Mouse (Mus musculus) forebrain, embryonic 14.5 days (tissue): Measurements from ENCODE around the gene Lim2. TPM values are rescaled to one million over a fixed set of nuclear protein-coding genes. Genes with fewer than 3 reads are reported as not detected.
A peak's percentile ranks its signal among the peaks of the same experiment; 100 is the strongest.

ENCODE experiments used
- ATAC-seq: fragments of 200-750 bp; cut with Nextera tagmentation; 2 replicates; pipeline ENCODE4 v1.8.0; 2017; ENCODE audit warnings: mild to moderate bottlenecking, moderate library complexity
- DNase-seq: peaks from one replicate; pipeline ENCODE4 v3.0.0-alpha.2; 2015; ENCODE audit warnings: low spot score
- H3K27ac ChIP-seq: fragments of 300-500 bp; sonication (generic); 2 replicates; pipeline ENCODE4 v1.5.1; 2014; ENCODE audit warnings: low read depth, mild to moderate bottlenecking, control low read depth, low read length, moderate library complexity
- H3K27me3 ChIP-seq: fragments of 300-500 bp; sonication (generic); replicated peaks from 2 replicates; pipeline ENCODE4 v1.6.1; 2014; ENCODE audit warnings: low read length, control low read depth, mixed read lengths; ENCODE audit not compliant: control insufficient read depth, insufficient read depth
- H3K36me3 ChIP-seq: fragments of 300-500 bp; sonication (generic); 2 replicates; pipeline ENCODE4 v1.6.1; 2014; ENCODE audit warnings: low read length, control low read depth; ENCODE audit not compliant: control insufficient read depth, insufficient read depth
- H3K4me1 ChIP-seq: fragments of 300-500 bp; sonication (generic); 2 replicates; pipeline ENCODE4 v1.6.1; 2014; ENCODE audit warnings: antibody characterized with exemption, low read length, control low read depth; ENCODE audit not compliant: control insufficient read depth, insufficient read depth
- H3K4me2 ChIP-seq: fragments of 300-500 bp; sonication (generic); 2 replicates; pipeline ENCODE4 v1.6.1; 2014; ENCODE audit warnings: mild to moderate bottlenecking, control low read depth, low read length
- H3K4me3 ChIP-seq: fragments of 300-500 bp; sonication (generic); 2 replicates; pipeline ENCODE4 v1.5.1; 2014; ENCODE audit warnings: low read depth, low read length, control low read depth
- H3K9ac ChIP-seq: fragments of 300-500 bp; sonication (generic); 2 replicates; pipeline ENCODE4 v1.6.1; 2014; ENCODE audit warnings: mild to moderate bottlenecking, low read length, control low read depth, moderate library complexity
- H3K9me3 ChIP-seq: fragments of 300-500 bp; sonication (generic); replicated peaks from 2 replicates; pipeline ENCODE4 v1.6.1; 2016; ENCODE audit warnings: low read length, control low read depth, mixed read lengths; ENCODE audit not compliant: control insufficient read depth
- WGBS: fragments of 180-500 bp; shearing (Covaris S2); extraction: QIAGEN DNeasy Blood & Tissue Kit; methylation state at CpG from one replicate; pipeline ENCODE4 v1.1.7; 2014; 5-methylcytosine and 5-hydroxymethylcytosine counted together
- polyA plus RNA-seq: library from polyadenylated mRNA; unstranded; fragments of >200 nt; fragmentation: Nextera tagmentation; extraction: Ambion mirVana; gene quantifications from 2 replicates; pipeline ENCODE4 v1.2.1, GENCODE M21; 2014

The Lim2 gene
- polyA plus RNA-seq, 1 experiment from 2014 or later: not detected

- DNase-seq: no peak
- no peak for ATAC-seq
- Histone ChIP-seq H3K4me2 (no peak overlapping the region), H3K27me3 (no peaks in the 10 kb centered on the region), H3K4me1 (no peaks in the 10 kb centered on the region), H3K9ac (no peak overlapping the region), H3K4me3 (no peak overlapping the region), H3K36me3 (peaks cover 40% of the 10 kb centered on the region), H3K9me3 (no peaks in the 10 kb centered on the region), H3K27ac (no peak overlapping the region)
- 46% methylated on average over 4 of the region's 4 CpGs for WGBS
Observed at GRCm38 (mm10) chr7:43452609-43453008, 25.1 kb downstream of the Lim2 start.

GRCm38 (mm10) chr7:43453599-43454355 is 26.3 kb downstream of the Lim2 start:
- Histone ChIP-seq H3K4me3 (no peak overlapping the region), H3K9me3 (no peaks in the 10 kb centered on the region), H3K27me3 (no peaks in the 10 kb centered on the region), H3K4me2 (no peak overlapping the region), H3K9ac (no peak overlapping the region), H3K36me3 (peaks cover 40% of the 10 kb centered on the region), H3K4me1 (no peaks in the 10 kb centered on the region), H3K27ac (no peak overlapping the region)
- ATAC-seq: no peak
- WGBS: 90% methylated on average over 14 of the region's 14 CpGs
- DNase-seq: no peak

- ATAC-seq (no peak), DNase-seq (no peak)
- Histone ChIP-seq H3K4me3 (no peak overlapping the region), H3K4me1 (no peaks in the 10 kb centered on the region), H3K9me3 (no peaks in the 10 kb centered on the region), H3K27ac (no peak overlapping the region), H3K27me3 (no peaks in the 10 kb centered on the region), H3K4me2 (no peak overlapping the region), H3K9ac (no peak overlapping the region), H3K36me3 (peaks cover 40% of the 10 kb centered on the region)
- 93% methylated on average over 6 of the region's 6 CpGs for WGBS
Observed at GRCm38 (mm10) chr7:43454371-43454770, 26.9 kb downstream of the Lim2 start.

GRCm38 (mm10) chr7:43462851-43463250 is 35.4 kb downstream of the Lim2 start, which contains the start of gene Vsig10l:
Gene Vsig10l, plus strand, starts transcription at chr7:43463151.
- no peak for ATAC-seq
- H3K4me3 ChIP-seq: no peak within 1 kb of the TSS
- no peak within 1 kb of the TSS for H3K4me2 ChIP-seq
- H3K36me3 ChIP-seq: no peaks in the 10 kb centered on the region
- no peak within 1 kb of the TSS for H3K27ac ChIP-seq
- H3K9me3 ChIP-seq: no peaks in the 10 kb centered on the region
- no peak within 1 kb of the TSS for H3K9ac ChIP-seq
- H3K27me3 ChIP-seq: peaks cover 9% of the 10 kb centered on the region
- 65% methylated on average over 4 of the region's 4 CpGs for WGBS
- no peak for DNase-seq
- H3K4me1 ChIP-seq: no peaks in the 10 kb centered on the region; the same call in 1 of the 2 replicates

GRCm38 (mm10) chr7:43463976-43464375 is 36.5 kb downstream of the Lim2 start:
- Histone ChIP-seq H3K27ac (no peak overlapping the region), H3K4me1 (no peaks in the 10 kb centered on the region; the same call in 1 of the 2 replicates), H3K9ac (no peak overlapping the region), H3K27me3 (peaks cover 9% of the 10 kb centered on the region), H3K9me3 (no peaks in the 10 kb centered on the region), H3K4me3 (no peak overlapping the region), H3K4me2 (no peak overlapping the region), H3K36me3 (no peaks in the 10 kb centered on the region)
- ATAC-seq: no peak
- DNase-seq: no peak
- WGBS: 81% methylated on average over 7 of the region's 7 CpGs

- H3K27me3 ChIP-seq: peaks cover 9% of the 10 kb centered on the region
- H3K4me1 ChIP-seq: no peaks in the 10 kb centered on the region; the same call in 1 of the 2 replicates
- peak overlapping the region; percentile 51 for H3K9ac ChIP-seq
- WGBS: 10% methylated on average over 35 of the region's 35 CpGs
- peak; percentile 8 for ATAC-seq
- no peaks in the 10 kb centered on the region for H3K9me3 ChIP-seq
- no peak overlapping the region for H3K27ac ChIP-seq
- peak overlapping the region; percentile 36 for H3K4me3 ChIP-seq
- peak overlapping the region; percentile 73 for H3K4me2 ChIP-seq
- DNase-seq: peak; percentile 50
- H3K36me3 ChIP-seq: no peaks in the 10 kb centered on the region
Observed at GRCm38 (mm10) chr7:43464864-43465343, 37.4 kb downstream of the Lim2 start.

- ATAC-seq (peak; percentile 79), DNase-seq (peak; percentile 92)
- H3K27ac ChIP-seq: no peak overlapping the region
- no peaks in the 10 kb centered on the region for H3K9me3 ChIP-seq
- no peaks in the 10 kb centered on the region for H3K36me3 ChIP-seq
- WGBS: 1% methylated on average over 33 of the region's 33 CpGs
- no peaks in the 10 kb centered on the region; the same call in 1 of the 2 replicates for H3K4me1 ChIP-seq
- H3K4me2 ChIP-seq: peak overlapping the region; percentile 73
- H3K4me3 ChIP-seq: peak overlapping the region; percentile 36
- H3K9ac ChIP-seq: peak overlapping the region; percentile 51
- H3K27me3 ChIP-seq: peaks cover 9% of the 10 kb centered on the region
Observed at GRCm38 (mm10) chr7:43465344-43466098, 38.1 kb downstream of the Lim2 start.

GRCm38 (mm10) chr7:43466099-43466694 is 38.7 kb downstream of the Lim2 start:
- peak; percentile 60 for ATAC-seq
- peak overlapping the region; percentile 36 for H3K4me3 ChIP-seq
- H3K4me1 ChIP-seq: no peaks in the 10 kb centered on the region; the same call in 1 of the 2 replicates
- H3K27me3 ChIP-seq: peaks cover 9% of the 10 kb centered on the region
- H3K27ac ChIP-seq: no peak overlapping the region
- WGBS: 1% methylated on average over 33 of the region's 33 CpGs
- H3K36me3 ChIP-seq: no peaks in the 10 kb centered on the region
- H3K4me2 ChIP-seq: peak overlapping the region; percentile 73
- H3K9ac ChIP-seq: peak overlapping the region; percentile 49
- peak; percentile 82 for DNase-seq
- H3K9me3 ChIP-seq: no peaks in the 10 kb centered on the region
